Mouse (Mus musculus): ENCODE measurements around the gene Tac4. TPM values are rescaled to one million over a fixed set of nuclear protein-coding genes. Genes with fewer than 3 reads are reported as not detected.

Gene Tac4
- total and polyA plus RNA-seq, 2 experiments from 2014 or later: not detected

- 79% methylated on average over 6 of the region's 6 CpGs for WGBS
- ATAC-seq (ENCODE audit: low FRiP score): no peak
- H3K9ac ChIP-seq (replicated peaks; ENCODE audit: low read length, poor library complexity, severe bottlenecking): no peak overlapping the region
These were observed 22.9 kb upstream of the Tac4 start for GRCm38 (mm10) chr11:95238477-95238876.

GRCm38 (mm10) chr11:95242653-95243052 is 18.7 kb upstream of the Tac4 start:
- WGBS: 56% methylated on average over 6 of the region's 6 CpGs

More at GRCm38 (mm10) chr11:95238477-95238876, 22.9 kb upstream of the Tac4 start:
- no peaks in the 10 kb centered on the region for H3K27me3 ChIP-seq (ENCODE audit: insufficient read depth, low read length)
- H3K9me3 ChIP-seq (ENCODE audit: low read length): no peaks in the 10 kb centered on the region
- no peak for TF ChIP-seq CTCF (IDR thresholded peaks at IDR 0.05)
- H3K4me1 ChIP-seq (ENCODE audit: insufficient read depth, low read length): no peaks in the 10 kb centered on the region
- H3K27ac ChIP-seq (ENCODE audit: low read depth, low read length): no peak overlapping the region
- no peak overlapping the region for H3K4me2 ChIP-seq (ENCODE audit: low read depth, low read length, poor library complexity, severe bottlenecking)
- H3K4me3 ChIP-seq (ENCODE audit: low read depth, low read length): no peak overlapping the region
- DNase-seq (ENCODE audit: low spot score): no peak
- H3K36me3 ChIP-seq (ENCODE audit: insufficient read depth, low read length): no peaks in the 10 kb centered on the region

GRCm38 (mm10) chr11:95245456-95245855 is 15.9 kb upstream of the Tac4 start:
- H3K4me1 ChIP-seq (ENCODE audit: insufficient read depth, low read length): 0 out of 2 replicates have a peak, but pooled peaks cover 4% of the 10 kb centered on the region
- ATAC-seq (ENCODE audit: low FRiP score) (no peak), DNase-seq (ENCODE audit: low spot score) (no peak)
- no peaks in the 10 kb centered on the region for H3K36me3 ChIP-seq (ENCODE audit: insufficient read depth, low read length)
- no peak overlapping the region for H3K27ac ChIP-seq (ENCODE audit: low read depth, low read length)
- no peaks in the 10 kb centered on the region for H3K9me3 ChIP-seq (ENCODE audit: low read length)
- H3K4me3 ChIP-seq (ENCODE audit: low read depth, low read length): no peak overlapping the region
- no peak for TF ChIP-seq CTCF (IDR thresholded peaks at IDR 0.05)
- H3K9ac ChIP-seq (replicated peaks; ENCODE audit: low read length, poor library complexity, severe bottlenecking): no peak overlapping the region
- no peak overlapping the region for H3K4me2 ChIP-seq (ENCODE audit: low read depth, low read length, poor library complexity, severe bottlenecking)
- H3K27me3 ChIP-seq (ENCODE audit: insufficient read depth, low read length): peaks cover 4% of the 10 kb centered on the region; the same call in 1 of the 2 replicates
- WGBS: 73% methylated on average over 7 of the region's 7 CpGs

More at GRCm38 (mm10) chr11:95242653-95243052, 18.7 kb upstream of the Tac4 start:
- DNase-seq (ENCODE audit: low spot score): no peak
- TF ChIP-seq CTCF (IDR thresholded peaks at IDR 0.05): no peak
- no peak overlapping the region for H3K4me3 ChIP-seq (ENCODE audit: low read depth, low read length)
- no peak overlapping the region for H3K27ac ChIP-seq (ENCODE audit: low read depth, low read length)
- no peak for ATAC-seq (ENCODE audit: low FRiP score)
- H3K4me1 ChIP-seq (ENCODE audit: insufficient read depth, low read length): 0 out of 2 replicates have a peak, but pooled peaks cover 4% of the 10 kb centered on the region
- no peaks in the 10 kb centered on the region for H3K27me3 ChIP-seq (ENCODE audit: insufficient read depth, low read length)
- no peaks in the 10 kb centered on the region for H3K36me3 ChIP-seq (ENCODE audit: insufficient read depth, low read length)
- H3K9ac ChIP-seq (replicated peaks; ENCODE audit: low read length, poor library complexity, severe bottlenecking): no peak overlapping the region
- H3K9me3 ChIP-seq (ENCODE audit: low read length): no peaks in the 10 kb centered on the region
- H3K4me2 ChIP-seq (ENCODE audit: low read depth, low read length, poor library complexity, severe bottlenecking): no peak overlapping the region

- Histone ChIP-seq H3K9me3 (ENCODE audit: low read length) (no peaks in the 10 kb centered on the region), H3K9ac (replicated peaks; ENCODE audit: low read length, poor library complexity, severe bottlenecking) (no peak overlapping the region), H3K27me3 (ENCODE audit: insufficient read depth, low read length) (peaks cover 4% of the 10 kb centered on the region; the same call in 1 of the 2 replicates), H3K4me2 (ENCODE audit: low read depth, low read length, poor library complexity, severe bottlenecking) (no peak overlapping the region), H3K36me3 (ENCODE audit: insufficient read depth, low read length) (no peaks in the 10 kb centered on the region), H3K27ac (ENCODE audit: low read depth, low read length) (no peak overlapping the region), H3K4me1 (ENCODE audit: insufficient read depth, low read length) (0 out of 2 replicates have a peak, but pooled peaks cover 4% of the 10 kb centered on the region), H3K4me3 (ENCODE audit: low read depth, low read length) (no peak overlapping the region)
- ATAC-seq (ENCODE audit: low FRiP score): no peak
- no peak for TF ChIP-seq CTCF (IDR thresholded peaks at IDR 0.05)
- 27% methylated on average over 14 of the region's 14 CpGs for WGBS
- no peak for DNase-seq (ENCODE audit: low spot score)
These were observed 14.3 kb upstream of the Tac4 start for GRCm38 (mm10) chr11:95247065-95247464.

- WGBS: 54% methylated on average over 10 of the region's 10 CpGs
- Histone ChIP-seq H3K27ac (ENCODE audit: low read depth, low read length) (no peak overlapping the region), H3K9ac (replicated peaks; ENCODE audit: low read length, poor library complexity, severe bottlenecking) (no peak overlapping the region), H3K4me3 (ENCODE audit: low read depth, low read length) (no peak overlapping the region), H3K4me2 (ENCODE audit: low read depth, low read length, poor library complexity, severe bottlenecking) (no peak overlapping the region), H3K27me3 (ENCODE audit: insufficient read depth, low read length) (peaks cover 4% of the 10 kb centered on the region; the same call in 1 of the 2 replicates), H3K36me3 (ENCODE audit: insufficient read depth, low read length) (no peaks in the 10 kb centered on the region), H3K9me3 (ENCODE audit: low read length) (no peaks in the 10 kb centered on the region), H3K4me1 (ENCODE audit: insufficient read depth, low read length) (0 out of 2 replicates have a peak, but pooled peaks cover 4% of the 10 kb centered on the region)
- DNase-seq (ENCODE audit: low spot score): no peak
- no peak for ATAC-seq (ENCODE audit: low FRiP score)
- TF ChIP-seq CTCF (IDR thresholded peaks at IDR 0.05): no peak
These were observed 11.2 kb upstream of the Tac4 start for GRCm38 (mm10) chr11:95250110-95250509.

- no peak for ATAC-seq (ENCODE audit: low FRiP score)
- H3K27me3 ChIP-seq (ENCODE audit: insufficient read depth, low read length): peaks cover 4% of the 10 kb centered on the region; the same call in 1 of the 2 replicates
- H3K4me3 ChIP-seq (ENCODE audit: low read depth, low read length): no peak overlapping the region
- WGBS: 2% methylated on average over 11 of the region's 11 CpGs
- peak; percentile 97 for TF ChIP-seq CTCF (IDR thresholded peaks at IDR 0.05)
- peak; percentile 78 for DNase-seq (ENCODE audit: low spot score)
- no peaks in the 10 kb centered on the region for H3K9me3 ChIP-seq (ENCODE audit: low read length)
- H3K4me1 ChIP-seq (ENCODE audit: insufficient read depth, low read length): 0 out of 2 replicates have a peak, but pooled peaks cover 4% of the 10 kb centered on the region
- no peak overlapping the region for H3K9ac ChIP-seq (replicated peaks; ENCODE audit: low read length, poor library complexity, severe bottlenecking)
- no peak overlapping the region for H3K27ac ChIP-seq (ENCODE audit: low read depth, low read length)
- no peaks in the 10 kb centered on the region for H3K36me3 ChIP-seq (ENCODE audit: insufficient read depth, low read length)
- no peak overlapping the region for H3K4me2 ChIP-seq (ENCODE audit: low read depth, low read length, poor library complexity, severe bottlenecking)
These were observed 10.0 kb upstream of the Tac4 start for GRCm38 (mm10) chr11:95251295-95251694.

Measured in midbrain, postnatal 0 days (tissue).